Mouse (Mus musculus) layer of hippocampus, postnatal 36 days (tissue): ENCODE measurements at regions not wholly inside any gene's neighbourhood (a gene's known extent, or its start where the extent isn't known, plus 50 kb on each side); places are given as distances from the start of the nearest gene placed in this dataset.

Experiments
- DNase-seq, 2 experiments: peaks; one replicate each; pipeline ENCODE4 v3.0.0; 2022

DNA sequence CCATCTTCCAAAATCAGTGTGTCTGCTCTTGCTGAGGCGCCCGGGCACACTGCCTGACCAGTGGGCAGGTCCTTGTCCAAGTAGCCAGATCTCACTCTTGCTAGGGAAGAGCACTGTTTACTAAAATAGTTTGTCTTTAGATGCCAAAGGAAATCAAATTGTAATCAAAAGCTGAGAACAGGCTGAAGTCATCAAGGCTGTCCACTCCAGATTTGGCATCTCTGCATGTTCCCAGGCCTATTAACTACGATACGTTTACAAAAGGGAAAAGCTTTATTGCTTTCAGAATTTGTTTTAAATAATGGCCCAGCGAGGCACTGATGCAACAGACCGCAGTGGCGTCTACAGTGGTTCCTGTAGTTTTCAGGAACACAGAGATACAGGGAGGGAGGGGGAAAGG is 137.2 kb upstream of the Arglu1 start:
- DNase-seq = no peak

DNA sequence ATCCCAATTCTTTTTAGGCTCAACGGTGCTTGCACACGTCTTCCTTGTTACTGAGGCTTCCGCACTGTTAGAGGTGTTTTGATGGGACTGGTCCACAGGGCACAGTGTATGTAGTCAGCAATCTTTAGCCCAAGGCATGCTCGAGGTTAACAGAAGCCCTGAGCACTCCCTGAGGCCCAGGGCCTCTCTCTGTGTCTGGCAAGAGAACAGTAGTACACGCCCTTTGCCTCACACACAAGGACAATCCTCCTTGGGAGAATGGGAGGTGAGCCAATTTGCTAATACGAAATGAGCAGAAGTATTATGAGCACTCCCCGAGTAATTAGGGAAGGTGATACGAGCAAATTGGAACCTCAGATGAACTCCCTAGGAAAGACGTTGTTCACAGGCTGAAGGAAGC is 136.5 kb upstream of the Arglu1 start:
- no peak for DNase-seq

DNA sequence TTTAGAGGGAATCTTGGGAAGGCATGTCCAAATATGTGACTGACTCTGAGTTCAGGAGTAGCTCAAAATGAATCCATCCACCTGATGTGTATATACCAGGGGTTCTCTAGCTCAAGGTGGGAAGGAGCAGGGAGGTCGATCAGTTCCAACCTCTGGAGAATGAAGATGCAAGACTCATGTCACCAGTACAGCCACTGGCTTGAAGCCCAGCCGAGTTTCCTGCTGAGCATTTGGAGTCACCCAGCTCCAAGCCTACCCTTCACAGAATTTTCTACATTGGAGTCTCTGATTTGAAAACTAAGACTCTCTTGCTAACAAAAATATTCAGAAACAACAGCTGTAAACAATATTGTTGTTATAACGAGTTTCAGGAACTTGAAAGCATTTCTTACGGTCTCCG is 134.6 kb upstream of the Arglu1 start:
- no peak for DNase-seq

DNA sequence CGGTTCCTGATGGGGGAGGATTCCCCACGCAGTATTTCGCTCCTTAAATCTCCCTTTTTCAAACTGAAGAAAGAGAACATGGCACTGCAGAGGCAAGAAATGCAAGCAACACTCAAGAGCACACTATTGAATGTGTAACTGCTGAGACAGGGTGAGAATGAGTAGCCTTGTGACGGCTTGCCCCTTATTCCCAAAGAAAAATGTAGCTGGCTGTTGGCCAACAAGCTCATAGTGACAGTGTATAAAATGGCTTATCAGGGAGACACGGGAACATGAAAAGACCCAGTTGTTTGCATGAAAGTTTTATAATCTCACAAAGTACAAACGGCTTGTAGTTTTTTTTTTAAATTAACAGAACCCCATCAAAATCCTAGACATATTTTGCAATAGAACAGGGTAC is 130.8 kb upstream of the Arglu1 start:
- DNase-seq = no peak

DNA sequence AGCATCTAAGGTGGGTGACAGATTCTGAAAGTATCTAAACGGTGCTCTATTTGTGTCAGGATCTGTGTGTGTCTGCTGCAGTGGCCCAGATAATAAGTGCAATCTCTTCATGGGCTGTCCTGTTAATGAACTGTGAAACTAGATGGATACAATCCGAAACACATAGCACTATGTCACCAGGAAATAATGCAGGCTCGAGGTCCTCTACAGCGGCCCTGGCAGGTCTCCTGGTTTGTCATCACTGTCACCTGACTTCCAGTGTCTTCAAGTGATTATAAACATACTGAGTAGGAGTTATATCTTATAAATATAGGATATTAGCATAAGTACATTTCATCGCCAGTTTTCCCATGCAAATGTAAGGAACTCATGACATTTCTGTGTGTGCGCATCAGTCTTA is 130.3 kb upstream of the Arglu1 start:
- DNase-seq = no peak

DNA sequence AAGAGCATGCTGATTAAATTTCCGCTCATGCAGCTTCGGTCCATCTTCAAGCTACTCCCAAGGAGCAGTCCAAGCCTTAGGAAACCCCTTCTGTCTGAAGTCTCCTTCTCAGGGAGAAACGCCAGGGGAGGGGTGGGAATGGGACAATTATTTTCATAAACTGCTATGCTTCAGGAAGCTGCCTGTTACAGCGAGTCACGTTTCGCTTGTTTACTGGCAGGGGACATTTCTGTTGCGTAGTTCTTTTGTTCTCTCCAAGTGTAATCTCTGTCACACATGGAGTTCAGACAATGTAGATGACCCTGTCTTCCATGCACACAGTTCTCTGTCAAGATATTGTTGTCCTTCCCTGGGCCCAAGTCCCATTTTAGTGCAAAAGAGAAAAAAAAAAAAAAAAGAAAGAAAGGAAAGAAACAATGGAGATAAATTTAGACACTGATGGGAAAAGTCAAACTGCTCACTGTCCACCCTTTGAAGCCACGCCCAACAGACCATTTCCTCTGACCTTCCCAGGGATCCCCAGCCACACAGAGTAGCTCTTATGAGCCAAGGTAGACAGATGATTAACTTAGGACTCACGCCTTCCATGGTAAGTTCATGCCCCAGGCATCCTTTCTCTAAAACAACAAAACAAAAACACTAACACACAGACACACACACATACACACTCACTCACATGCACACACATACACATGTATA is 129.1 kb upstream of the Arglu1 start:
- DNase-seq = no peak

DNA sequence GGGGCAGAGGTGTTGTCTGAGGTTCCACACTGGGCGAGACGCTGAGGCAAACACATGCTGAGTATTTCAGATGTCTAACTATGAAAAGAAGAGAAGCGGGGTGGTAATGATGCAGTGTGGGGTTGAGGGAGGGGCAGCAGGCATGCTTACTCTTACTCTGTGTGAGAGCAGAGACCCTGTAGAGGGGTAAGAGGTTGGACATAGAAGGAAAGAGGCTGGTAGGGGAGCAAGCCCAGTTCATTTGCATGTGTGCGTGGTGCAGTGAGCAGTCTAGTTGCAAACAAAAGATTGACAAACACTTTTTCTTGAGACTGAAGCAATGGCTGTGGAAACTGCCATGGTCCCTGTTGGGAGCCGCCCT is 122.5 kb upstream of the Arglu1 start:
- DNase-seq = no peak

DNA sequence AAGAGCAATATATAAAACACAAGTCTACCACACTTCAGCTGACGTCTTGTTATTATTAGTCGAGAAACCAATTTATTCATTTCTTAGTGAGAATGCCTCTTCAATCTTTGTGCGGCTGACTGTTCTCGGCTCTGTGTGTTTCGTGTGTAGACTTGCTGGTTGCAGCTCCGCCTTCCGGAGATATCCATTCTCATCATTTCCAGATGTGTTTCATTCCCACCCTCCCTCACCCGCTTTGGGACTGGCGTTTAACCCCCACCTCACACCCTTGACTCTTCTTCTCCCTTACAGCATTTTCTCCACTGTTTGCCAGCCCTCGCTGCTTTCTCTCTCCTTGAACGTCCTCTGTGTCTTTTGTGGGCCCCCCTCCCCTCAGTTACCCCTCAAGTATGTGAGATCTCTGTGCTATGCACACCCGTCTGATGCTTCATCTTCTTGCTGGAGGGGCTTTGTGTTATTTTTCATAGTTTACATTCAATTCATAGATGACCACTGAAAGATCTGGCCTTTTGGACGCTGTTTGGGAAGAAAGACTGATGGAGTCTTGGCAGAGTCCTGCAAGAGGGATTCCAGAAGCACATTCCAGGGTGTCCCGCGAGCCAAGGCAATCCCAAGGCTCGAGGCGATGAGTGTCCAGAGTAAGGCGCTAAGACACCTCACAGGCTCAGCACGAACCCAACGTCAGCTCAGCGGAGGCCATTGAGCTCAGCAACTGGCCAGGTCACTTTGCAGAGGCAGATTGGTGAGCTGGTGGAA is 121.9 kb upstream of the Arglu1 start:
- DNase-seq = no peak

DNA sequence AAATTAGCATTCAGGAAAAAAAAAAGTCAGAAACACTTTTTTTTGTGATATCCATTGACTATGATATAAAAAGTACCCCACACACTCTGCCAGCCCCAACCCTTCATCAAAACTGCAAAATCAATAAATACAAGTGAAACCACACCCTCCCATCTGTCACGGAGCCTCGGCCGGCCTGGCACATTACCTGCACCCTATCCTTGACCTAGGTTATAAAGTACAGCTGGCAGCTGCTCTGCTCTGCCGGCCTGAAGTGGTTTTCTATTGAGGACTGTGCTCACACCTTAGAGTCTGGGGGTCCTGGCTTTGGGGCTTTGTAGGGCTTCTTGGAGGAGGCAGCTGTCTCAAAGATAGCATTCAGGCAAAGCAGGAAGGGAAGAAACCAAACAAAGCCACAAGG is 120.6 kb upstream of the Arglu1 start:
- DNase-seq = no peak

DNA sequence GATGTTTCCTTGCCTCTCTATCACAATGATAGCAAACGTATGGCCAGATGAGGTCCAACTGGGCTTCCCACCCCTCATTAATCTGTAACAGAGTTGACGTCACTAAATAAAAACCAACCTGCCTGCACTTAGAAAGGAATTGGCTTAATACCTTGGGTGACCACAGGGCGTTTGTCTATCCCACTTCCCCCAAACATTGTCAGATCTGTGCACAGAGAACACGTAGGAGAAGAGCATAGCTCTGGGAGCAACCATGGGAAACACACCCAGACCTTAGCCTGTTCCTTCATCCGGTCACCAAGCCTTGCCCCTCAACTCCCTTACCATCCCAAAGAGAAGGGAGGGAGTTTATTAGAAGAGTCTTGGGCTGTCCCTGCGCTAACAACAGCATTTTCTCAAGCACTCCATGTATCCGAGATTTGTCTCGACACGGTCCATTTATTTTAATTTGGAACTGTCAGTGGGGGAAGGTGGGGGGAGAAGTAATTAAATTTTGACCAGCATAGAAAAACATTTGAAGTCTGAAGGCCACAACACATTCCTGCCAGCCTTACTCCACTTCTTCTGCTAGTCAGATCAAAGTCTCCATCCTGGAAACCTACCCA is 119.6 kb upstream of the Arglu1 start:
- no peak for DNase-seq

DNA sequence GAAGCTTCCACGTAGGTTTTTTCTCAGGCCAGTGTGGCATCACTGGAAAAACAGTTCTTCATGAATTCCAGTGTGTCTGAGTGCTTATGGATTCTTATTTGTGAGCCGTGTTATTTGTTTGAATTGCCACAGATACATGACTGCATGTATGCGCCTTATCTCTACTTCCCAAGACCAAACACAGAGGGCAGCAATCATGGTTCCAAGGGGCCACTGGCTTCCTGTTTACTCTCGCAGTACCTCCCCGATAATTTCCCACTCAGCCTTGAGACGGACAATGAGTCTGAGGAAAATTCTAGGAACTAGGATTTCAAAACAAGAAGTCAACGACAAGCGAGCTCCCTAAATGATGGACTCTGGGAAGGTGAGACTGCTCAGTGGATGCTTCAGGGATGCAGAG is 119.0 kb upstream of the Arglu1 start:
- no peak for DNase-seq

DNA sequence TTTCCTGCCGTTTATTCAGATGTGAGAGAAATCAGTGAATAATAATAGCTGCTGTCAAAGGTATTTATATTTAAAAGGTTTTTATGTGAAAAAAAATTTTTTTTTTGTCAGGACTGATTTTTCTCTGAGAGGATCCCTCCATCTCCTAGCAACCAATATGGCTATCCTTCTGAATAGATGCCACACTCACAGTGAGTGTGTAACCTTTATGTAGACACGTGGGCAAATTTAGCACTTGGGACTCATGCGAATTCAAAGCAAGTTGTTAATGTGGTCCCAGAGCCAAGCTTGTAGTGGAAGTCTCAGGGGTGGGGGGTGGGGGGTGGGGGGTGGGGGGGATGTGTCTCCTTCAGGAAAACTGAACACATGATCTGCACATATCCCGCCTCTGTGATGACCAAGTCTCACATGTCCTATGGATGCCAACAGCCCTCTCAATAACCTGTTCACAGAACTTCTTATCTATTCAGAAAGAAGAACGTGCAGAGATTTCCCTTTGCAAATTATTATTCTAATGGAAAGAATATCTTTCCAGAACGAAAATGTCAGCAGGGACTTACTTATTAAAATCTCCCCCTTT is 112.5 kb upstream of the Arglu1 start:
- no peak for DNase-seq

DNA sequence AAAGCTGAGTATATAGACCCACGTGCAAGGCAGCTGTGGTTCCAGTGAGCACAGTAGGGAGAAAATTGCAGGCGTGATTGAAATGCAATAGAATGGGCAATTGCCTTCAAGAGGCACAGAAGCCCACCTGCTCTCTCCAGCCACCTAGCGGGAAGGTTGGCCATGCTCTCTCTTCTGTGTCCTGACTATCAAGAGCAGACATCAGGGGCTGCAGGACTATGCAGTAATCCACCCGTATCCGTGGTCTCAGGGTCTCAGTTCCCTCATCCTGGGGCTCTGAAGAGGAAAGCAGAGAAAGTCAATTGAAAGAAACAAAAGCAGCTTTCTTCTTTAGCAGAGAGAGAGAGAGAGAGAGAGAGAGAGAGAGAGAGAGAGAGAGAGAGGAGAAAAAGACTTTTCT is 112.0 kb upstream of the Arglu1 start:
- no peak for DNase-seq

DNA sequence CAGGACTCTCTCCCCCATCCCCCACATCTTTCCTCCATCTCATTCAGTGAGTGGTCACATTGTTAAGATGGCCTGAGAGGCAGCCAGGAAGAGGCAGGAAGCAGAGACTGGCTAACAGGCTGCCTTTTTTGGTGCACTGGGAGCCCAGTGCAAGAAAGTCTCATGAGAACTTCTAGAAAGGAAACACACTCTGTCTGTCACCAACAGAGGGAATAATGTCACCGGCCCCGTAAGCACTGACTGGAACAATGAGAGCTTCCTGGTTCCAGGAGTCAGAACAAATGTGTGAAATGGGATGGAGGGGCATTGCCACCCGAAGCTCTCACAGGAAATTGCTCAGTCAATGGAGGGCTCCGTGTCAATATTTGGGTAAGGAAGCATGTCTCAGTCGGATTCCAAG is 111.3 kb upstream of the Arglu1 start:
- DNase-seq = no peak

DNA sequence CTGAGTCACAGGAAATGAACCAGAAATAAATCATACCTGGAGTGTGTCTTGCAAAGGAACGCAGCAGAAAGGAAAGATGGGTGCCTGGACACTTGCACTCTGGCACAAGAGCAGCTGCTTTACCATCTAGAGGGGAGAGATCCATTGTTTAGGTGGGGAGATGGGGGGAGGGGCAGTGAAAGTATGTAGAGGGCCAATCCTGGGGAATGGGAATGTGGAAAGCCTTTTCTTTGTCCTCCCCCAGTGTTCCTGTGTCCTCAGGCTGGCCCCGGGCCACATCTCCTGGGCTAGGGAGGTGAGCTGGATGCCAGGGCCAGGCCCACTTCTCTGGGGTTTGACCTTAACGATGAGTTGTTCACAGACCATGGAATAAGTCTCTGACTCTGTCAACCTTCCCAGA is 107.2 kb upstream of the Arglu1 start:
- DNase-seq = no peak

DNA sequence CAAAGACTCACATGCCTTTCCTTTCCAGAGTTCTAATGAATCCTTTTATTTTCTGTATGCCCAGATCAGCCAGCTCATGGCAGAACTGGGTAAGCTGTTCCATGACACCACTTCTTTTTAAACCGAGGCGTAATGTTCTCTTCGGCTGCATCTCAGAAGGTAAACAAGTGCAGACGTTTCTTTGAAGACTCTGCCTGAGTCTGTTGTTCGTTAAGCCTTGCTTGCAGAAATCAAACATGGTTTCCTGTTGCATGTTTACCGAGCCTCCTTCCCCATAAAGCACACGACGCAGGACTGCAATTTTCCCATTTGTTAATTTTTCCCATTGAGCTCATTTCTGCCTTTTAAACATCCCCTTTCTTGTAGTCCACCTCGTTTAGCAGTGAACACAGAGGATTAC is 106.6 kb upstream of the Arglu1 start:
- DNase-seq = no peak

DNA sequence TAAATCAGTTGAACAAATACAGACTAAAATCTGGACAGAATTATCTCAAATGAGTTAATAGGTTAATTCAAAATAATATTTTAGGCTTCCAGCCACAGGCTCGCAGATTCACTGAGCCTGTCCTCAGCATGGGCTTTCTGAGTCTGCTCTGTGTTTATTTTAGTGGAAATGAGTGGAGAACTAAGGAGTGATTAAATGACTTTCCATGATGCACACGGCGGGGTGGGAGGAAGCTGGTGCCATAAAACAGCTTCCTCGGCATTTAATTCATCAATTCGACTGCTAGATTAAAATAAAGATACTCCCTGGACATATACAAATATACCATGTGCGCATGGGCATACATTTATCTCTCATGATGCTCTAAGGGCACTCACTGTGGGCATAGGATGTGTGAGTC is 104.4 kb upstream of the Arglu1 start:
- DNase-seq = no peak

DNA sequence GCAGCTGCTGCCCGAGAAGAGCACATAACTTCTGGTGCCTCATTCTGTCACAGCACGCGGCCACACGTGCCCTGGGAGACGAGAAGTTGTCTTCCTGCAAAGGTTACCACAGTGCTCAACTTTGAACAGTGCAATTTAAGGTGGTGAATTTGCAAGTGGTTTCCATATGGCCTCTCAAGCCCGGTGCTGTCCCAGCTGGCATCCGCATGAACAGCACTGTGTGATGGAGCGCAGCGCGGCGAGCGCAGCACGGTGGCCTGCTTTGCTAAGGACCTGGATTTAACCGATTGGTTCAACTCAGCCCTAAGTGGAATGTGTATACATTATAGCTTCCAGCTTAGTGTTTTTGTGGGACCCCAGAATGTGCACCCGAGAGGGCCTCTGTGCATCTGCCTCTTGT is 89.6 kb upstream of the Arglu1 start:
- no peak for DNase-seq

DNA sequence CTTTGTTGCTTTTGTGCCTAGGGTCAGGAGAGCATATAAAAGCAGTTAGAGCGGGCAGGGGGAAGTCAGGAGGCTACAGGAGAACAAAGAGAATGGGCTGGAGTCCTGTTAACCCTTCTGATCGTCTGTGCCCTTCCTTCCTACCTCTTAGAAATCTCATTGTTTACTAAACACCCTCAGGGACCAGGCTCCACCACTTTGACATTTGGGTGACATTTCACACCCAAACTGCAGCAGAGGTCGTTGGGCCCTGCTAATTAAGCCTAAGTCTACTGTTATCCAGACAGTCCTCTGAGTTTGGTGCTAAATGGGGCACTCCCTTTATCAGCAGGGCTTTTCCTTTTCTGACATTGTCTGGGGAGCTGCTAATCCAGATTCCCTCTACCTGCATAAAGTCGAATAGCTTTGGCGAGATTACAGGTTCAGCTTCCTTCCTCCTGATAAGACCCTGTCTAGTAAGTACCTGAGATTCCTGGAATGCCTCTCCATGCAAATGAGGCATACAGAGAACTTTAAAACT is 84.2 kb upstream of the Arglu1 start:
- DNase-seq = no peak

DNA sequence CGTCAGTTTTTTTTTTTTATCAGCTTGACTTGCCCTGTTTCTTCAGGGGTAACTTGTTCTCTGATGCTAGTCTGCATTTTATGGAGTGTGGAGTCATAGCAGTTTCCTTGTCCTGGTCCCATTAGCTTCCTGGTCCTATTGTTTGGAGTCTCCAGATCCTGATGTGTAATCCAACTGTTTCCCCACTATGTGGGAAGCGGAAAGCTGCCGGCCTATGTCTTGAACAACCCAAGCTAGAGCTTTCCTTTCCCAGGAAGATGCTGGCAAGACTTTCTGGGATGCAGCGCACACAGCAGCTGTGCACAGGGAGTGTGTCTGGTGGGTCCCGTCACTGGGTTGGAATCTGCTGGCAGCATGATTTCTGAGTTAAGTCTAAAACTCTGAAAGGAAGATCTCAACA is 82.1 kb upstream of the Arglu1 start:
- DNase-seq = no peak

DNA sequence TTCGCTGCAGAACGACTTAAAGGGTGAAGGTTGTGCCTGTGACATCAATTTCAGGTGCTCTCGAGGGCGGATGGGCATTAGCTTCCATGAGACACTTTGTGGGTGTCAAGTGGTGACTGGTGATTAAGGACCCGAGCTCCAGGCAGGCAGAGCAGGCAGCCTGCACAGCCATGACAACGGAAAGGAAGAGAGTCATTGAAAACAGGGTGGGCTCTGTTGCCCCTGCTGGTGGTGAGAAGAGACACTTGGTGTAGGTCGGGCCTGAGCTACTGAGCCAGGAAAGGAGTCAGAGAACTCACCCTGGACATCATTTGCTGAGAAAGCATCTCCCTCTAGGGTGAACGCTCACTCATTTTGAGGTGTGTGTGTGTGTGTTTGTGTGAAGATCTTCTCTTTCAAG is 80.1 kb upstream of the Arglu1 start:
- no peak for DNase-seq

DNA sequence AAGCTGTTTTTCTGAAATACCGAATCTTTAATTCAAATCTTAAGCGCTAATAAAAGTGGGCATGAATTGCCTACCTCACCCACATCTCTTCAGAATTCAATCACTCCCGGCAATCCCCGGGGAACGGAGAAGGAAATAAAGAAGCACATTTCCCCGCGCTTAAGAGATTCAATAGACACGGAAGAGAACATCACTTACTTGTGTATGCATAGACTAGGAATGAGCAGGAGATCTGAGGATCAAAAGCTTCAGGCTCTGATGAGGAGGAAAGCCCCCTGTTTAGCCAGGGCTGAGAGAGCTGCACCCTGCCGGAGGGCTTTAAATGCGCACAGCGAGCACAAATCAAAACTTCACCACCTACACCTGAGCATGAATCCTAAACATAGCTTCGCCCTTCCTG is 72.0 kb upstream of the Arglu1 start:
- DNase-seq = no peak

DNA sequence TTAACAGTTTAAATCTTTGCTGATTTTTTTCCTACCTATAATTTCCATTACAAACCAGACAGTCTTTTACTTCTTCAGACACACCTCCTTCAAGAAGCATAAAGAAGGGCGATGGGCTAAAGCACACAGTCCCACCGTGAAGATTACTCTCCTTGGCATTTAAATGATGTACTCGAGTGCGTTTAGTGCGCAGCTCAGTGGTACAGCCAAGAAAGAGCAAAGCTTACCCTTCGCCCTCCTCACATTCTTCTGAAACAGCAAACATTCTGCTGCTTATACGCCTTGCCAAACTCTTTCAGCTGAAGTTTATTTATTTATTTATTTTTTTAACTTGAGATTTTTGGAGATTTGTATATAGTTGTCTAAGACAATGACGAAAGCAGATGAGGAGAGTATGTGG is 68.0 kb upstream of the Arglu1 start:
- DNase-seq = no peak

DNA sequence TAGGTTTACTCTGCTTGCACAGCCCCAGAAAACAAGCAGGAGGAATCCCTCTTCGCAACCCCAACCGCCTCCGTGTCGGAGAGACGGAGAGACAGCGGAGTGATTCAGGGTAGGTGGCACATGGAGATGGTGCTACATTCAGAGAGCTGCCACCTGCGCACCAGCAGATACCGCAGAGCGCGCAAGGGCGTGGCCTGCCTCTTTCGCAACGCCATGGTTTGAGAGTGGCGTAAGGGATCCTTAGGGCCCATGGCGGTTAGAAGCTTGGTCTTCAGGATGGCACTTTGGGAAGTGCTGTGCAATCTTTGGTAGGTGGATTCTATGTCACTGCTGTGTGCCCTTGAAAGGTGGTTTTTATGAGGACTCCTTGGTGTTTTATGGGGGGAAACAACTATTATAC is 60.9 kb upstream of the Arglu1 start:
- no peak for DNase-seq
